Mouse (Mus musculus): ENCODE data around the gene Ugt1a7c. TPM values are rescaled to one million over a fixed set of nuclear protein-coding genes. Genes with fewer than 3 reads are reported as not detected.
"Not testable (repeated sequence)": the region's sequence is repeated elsewhere in the genome, so short reads cannot be mapped to it uniquely, and the experiment has no call there.

The Ugt1a7c gene
- polyA plus RNA-seq, 1 experiment from 2014 or later = 1.0 TPM

- Histone ChIP-seq H3K9me3 (ENCODE audit: control insufficient read depth, low read length) (no peaks in the 10 kb centered on the region), H3K4me3 (ENCODE audit: low read depth, low read length) (no peak overlapping the region), H3K9ac (ENCODE audit: low read depth, low read length) (no peak overlapping the region), H3K4me2 (replicated peaks; ENCODE audit: low read depth, low read length) (no peak overlapping the region), H3K27me3 (ENCODE audit: control insufficient read depth, insufficient read depth, low read length) (no peaks in the 10 kb centered on the region), H3K4me1 (replicated peaks; ENCODE audit: control insufficient read depth, insufficient read depth, low read length) (no peaks in the 10 kb centered on the region), H3K36me3 (ENCODE audit: control insufficient read depth, insufficient read depth, low read length) (no peaks in the 10 kb centered on the region), H3K27ac (ENCODE audit: low read depth, low read length) (no peak overlapping the region)
- DNase-seq (ENCODE audit: low spot score) (no peak), ATAC-seq (ENCODE audit: low FRiP score) (no peak)
- 68% methylated on average over 1 of the region's 1 CpGs for WGBS
Observed at GRCm38 (mm10) chr1:88086125-88086524, 8.7 kb upstream of the Ugt1a7c start.

DNA sequence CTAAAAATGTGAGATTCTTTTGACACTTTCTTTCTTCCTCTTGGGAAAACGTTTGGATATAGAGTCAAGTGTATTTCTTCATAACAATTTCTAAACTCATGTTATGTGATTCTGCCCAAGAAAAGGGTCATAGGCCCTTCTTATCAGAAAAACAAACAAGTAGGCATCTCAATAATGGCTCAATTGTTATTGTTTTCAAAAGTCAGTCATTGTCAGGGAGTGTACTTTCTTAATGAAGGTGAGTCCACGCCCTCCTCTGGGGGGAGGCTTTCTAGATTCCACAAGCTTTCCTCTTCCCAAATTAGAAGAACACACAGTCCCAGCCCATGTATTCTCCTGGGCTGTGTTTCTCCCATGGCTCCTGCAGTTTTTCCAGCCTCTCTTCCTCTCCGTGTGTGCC lies 7.3 kb upstream of the Ugt1a7c start, which contains the start of gene Ugt1a8:
TSS of gene Ugt1a8 (plus strand) at position 301 of the 400 bp plus-strand sequence.
- no peak for DNase-seq (ENCODE audit: low spot score)

DNA sequence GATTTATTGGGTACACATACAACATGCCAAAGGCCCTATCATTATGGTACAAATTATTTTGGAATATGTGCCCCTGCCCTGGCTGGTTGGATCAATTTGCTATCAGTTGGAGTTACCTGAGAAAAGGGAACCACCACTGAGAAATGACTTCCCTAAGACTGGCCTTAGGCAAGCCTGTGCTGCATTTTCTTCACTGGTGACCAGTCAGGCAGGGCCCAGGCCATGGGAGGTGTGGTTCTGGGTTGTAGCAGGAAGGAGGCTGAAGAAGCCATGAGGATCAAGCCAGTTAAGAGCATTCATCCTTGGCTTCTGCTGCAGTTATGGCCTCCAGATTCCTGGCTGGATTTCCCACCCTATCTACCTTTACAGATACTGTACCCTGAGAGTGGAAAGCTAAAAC lies 2.5 kb upstream of the Ugt1a7c start:
- H3K4me2 ChIP-seq (replicated peaks; ENCODE audit: low read depth, low read length) = no peak overlapping the region
- no peaks in the 10 kb centered on the region for H3K4me1 ChIP-seq (replicated peaks; ENCODE audit: control insufficient read depth, insufficient read depth, low read length)
- no peaks in the 10 kb centered on the region for H3K9me3 ChIP-seq (ENCODE audit: control insufficient read depth, low read length)
- no peaks in the 10 kb centered on the region for H3K27me3 ChIP-seq (ENCODE audit: control insufficient read depth, insufficient read depth, low read length)
- DNase-seq (ENCODE audit: low spot score) (no peak), ATAC-seq (ENCODE audit: low FRiP score) (no peak)
- H3K36me3 ChIP-seq (ENCODE audit: control insufficient read depth, insufficient read depth, low read length) = no peaks in the 10 kb centered on the region
- H3K27ac ChIP-seq (ENCODE audit: low read depth, low read length) = no peak overlapping the region
- H3K4me3 ChIP-seq (ENCODE audit: low read depth, low read length) = no peak overlapping the region
- H3K9ac ChIP-seq (ENCODE audit: low read depth, low read length) = no peak overlapping the region

More for the DNA sequence above, 7.3 kb upstream of the Ugt1a7c start, which contains the start of gene Ugt1a8:
- H3K4me2 ChIP-seq (replicated peaks; ENCODE audit: low read depth, low read length) = no peak within 1 kb of the TSS
- 83% methylated on average over 3 of the region's 3 CpGs for WGBS
- no peaks in the 10 kb centered on the region for H3K9me3 ChIP-seq (ENCODE audit: control insufficient read depth, low read length)
- H3K27ac ChIP-seq (ENCODE audit: low read depth, low read length) = no peak within 1 kb of the TSS
- no peak within 1 kb of the TSS for H3K9ac ChIP-seq (ENCODE audit: low read depth, low read length)
- no peaks in the 10 kb centered on the region for H3K36me3 ChIP-seq (ENCODE audit: control insufficient read depth, insufficient read depth, low read length)
- H3K27me3 ChIP-seq (ENCODE audit: control insufficient read depth, insufficient read depth, low read length) = no peaks in the 10 kb centered on the region
- H3K4me1 ChIP-seq (replicated peaks; ENCODE audit: control insufficient read depth, insufficient read depth, low read length) = no peaks in the 10 kb centered on the region
- no peak within 1 kb of the TSS for H3K4me3 ChIP-seq (ENCODE audit: low read depth, low read length)
- no peak for ATAC-seq (ENCODE audit: low FRiP score)

DNA sequence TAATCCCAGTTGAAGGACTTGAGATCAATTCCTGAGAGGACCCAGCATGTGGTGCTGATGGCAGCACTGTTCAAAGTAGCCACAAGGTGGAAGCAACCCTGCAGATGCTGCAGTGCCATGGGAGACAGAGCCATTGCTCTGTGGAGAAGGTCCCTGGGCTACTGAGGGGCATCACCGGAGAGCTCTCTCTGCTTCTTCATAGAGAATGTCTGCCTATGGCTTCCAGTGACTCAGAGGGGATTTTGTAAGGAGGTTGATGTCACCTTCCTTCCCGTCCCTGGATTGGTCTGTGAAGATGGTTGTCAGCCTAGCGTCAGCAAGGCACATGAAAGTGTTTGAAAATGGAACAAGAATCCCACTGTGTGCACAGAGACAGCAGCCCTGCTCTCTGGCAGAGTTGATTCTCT lies 589 bp upstream of the Ugt1a7c start:
- not testable (repeated sequence) for H3K27me3 ChIP-seq (ENCODE audit: control insufficient read depth, insufficient read depth, low read length); H3K4me2 ChIP-seq (replicated peaks; ENCODE audit: low read depth, low read length); H3K27ac ChIP-seq (ENCODE audit: low read depth, low read length); H3K9ac ChIP-seq (ENCODE audit: low read depth, low read length); ATAC-seq (ENCODE audit: low FRiP score); DNase-seq (ENCODE audit: low spot score); H3K4me1 ChIP-seq (replicated peaks; ENCODE audit: control insufficient read depth, insufficient read depth, low read length); H3K36me3 ChIP-seq (ENCODE audit: control insufficient read depth, insufficient read depth, low read length); H3K4me3 ChIP-seq (ENCODE audit: low read depth, low read length); H3K9me3 ChIP-seq (ENCODE audit: control insufficient read depth, low read length)
- whole genome bisulfite sequencing = 77% methylated on average over 3 of the region's 3 CpGs

- H3K4me3 ChIP-seq (ENCODE audit: low read depth, low read length); DNase-seq (ENCODE audit: low spot score); H3K9ac ChIP-seq (ENCODE audit: low read depth, low read length); H3K27ac ChIP-seq (ENCODE audit: low read depth, low read length); H3K27me3 ChIP-seq (ENCODE audit: control insufficient read depth, insufficient read depth, low read length); H3K9me3 ChIP-seq (ENCODE audit: control insufficient read depth, low read length); H3K36me3 ChIP-seq (ENCODE audit: control insufficient read depth, insufficient read depth, low read length); H3K4me2 ChIP-seq (replicated peaks; ENCODE audit: low read depth, low read length); H3K4me1 ChIP-seq (replicated peaks; ENCODE audit: control insufficient read depth, insufficient read depth, low read length); ATAC-seq (ENCODE audit: low FRiP score): not testable (repeated sequence)
- 89% methylated on average over 3 of the region's 3 CpGs for WGBS
Observed at GRCm38 (mm10) chr1:88098546-88098945, 3.7 kb downstream of the Ugt1a7c start.

DNA sequence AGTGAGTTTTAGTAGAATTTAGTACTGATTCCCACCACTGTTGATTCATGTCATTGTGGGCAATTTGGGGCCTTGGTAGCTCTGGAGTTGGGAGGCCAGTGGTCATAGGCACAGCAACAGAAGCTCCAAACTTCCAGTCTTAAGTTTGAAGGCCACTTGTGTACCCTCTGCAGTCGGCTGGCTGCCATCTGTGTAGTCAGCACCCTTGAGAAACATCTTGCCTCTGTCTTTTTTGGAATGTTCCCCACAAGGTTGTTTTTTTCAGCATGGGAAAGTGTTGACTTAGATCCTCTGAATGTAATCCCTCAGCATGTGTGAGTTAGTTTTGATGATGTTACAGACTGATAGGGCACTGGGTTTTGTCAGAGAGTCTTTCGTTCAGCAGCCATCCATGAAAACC lies 4.8 kb downstream of the Ugt1a7c start:
- not testable (repeated sequence) for H3K9ac ChIP-seq (ENCODE audit: low read depth, low read length); H3K4me3 ChIP-seq (ENCODE audit: low read depth, low read length); DNase-seq (ENCODE audit: low spot score); ATAC-seq (ENCODE audit: low FRiP score); H3K27me3 ChIP-seq (ENCODE audit: control insufficient read depth, insufficient read depth, low read length); H3K9me3 ChIP-seq (ENCODE audit: control insufficient read depth, low read length); H3K27ac ChIP-seq (ENCODE audit: low read depth, low read length); H3K36me3 ChIP-seq (ENCODE audit: control insufficient read depth, insufficient read depth, low read length); H3K4me2 ChIP-seq (replicated peaks; ENCODE audit: low read depth, low read length); H3K4me1 ChIP-seq (replicated peaks; ENCODE audit: control insufficient read depth, insufficient read depth, low read length)
- 81% methylated on average over 2 of the region's 2 CpGs for WGBS

DNA sequence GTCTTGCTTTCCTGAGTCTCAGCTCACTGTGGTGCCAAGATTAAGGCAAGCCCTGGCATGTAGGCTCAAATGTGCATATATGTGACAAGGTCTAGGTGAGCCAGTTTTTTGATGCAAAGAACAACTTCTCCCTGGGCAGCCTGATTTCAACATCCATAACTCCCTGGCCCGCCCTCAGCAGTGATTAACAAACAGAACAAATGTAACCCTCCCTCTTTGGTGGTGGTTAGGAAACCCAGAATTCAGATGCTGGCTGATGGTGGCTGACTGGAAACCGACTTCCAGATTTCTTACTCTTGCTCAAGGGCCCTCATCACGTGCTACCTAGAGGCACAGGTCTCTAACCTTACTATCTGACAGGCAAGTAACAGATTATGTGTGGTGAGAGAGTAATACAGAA lies 8.2 kb downstream of the Ugt1a7c start, which contains the start of gene Ugt1a6b:
TSS of gene Ugt1a6b (plus strand) at position 234 of the 400 bp plus-strand sequence.
- 71% methylated on average over 3 of the region's 3 CpGs for WGBS
- not testable (repeated sequence) for ATAC-seq (ENCODE audit: low FRiP score)

GRCm38 (mm10) chr1:88103697-88104468 lies 9.0 kb downstream of the Ugt1a7c start:
- H3K4me2 ChIP-seq (replicated peaks; ENCODE audit: low read depth, low read length); DNase-seq (ENCODE audit: low spot score); ATAC-seq (ENCODE audit: low FRiP score); H3K27me3 ChIP-seq (ENCODE audit: control insufficient read depth, insufficient read depth, low read length); H3K9me3 ChIP-seq (ENCODE audit: control insufficient read depth, low read length); H3K9ac ChIP-seq (ENCODE audit: low read depth, low read length); H3K4me1 ChIP-seq (replicated peaks; ENCODE audit: control insufficient read depth, insufficient read depth, low read length); H3K36me3 ChIP-seq (ENCODE audit: control insufficient read depth, insufficient read depth, low read length); H3K4me3 ChIP-seq (ENCODE audit: low read depth, low read length); H3K27ac ChIP-seq (ENCODE audit: low read depth, low read length): not testable (repeated sequence)
- WGBS = 92% methylated on average over 4 of the region's 5 CpGs

More for the DNA sequence above, 8.2 kb downstream of the Ugt1a7c start, which contains the start of gene Ugt1a6b:
- not testable (repeated sequence) for H3K27ac ChIP-seq (ENCODE audit: low read depth, low read length); DNase-seq (ENCODE audit: low spot score); H3K4me1 ChIP-seq (replicated peaks; ENCODE audit: control insufficient read depth, insufficient read depth, low read length); H3K4me3 ChIP-seq (ENCODE audit: low read depth, low read length); H3K9ac ChIP-seq (ENCODE audit: low read depth, low read length); H3K9me3 ChIP-seq (ENCODE audit: control insufficient read depth, low read length); H3K36me3 ChIP-seq (ENCODE audit: control insufficient read depth, insufficient read depth, low read length); H3K27me3 ChIP-seq (ENCODE audit: control insufficient read depth, insufficient read depth, low read length); H3K4me2 ChIP-seq (replicated peaks; ENCODE audit: low read depth, low read length)
